Mouse (Mus musculus) left cerebral cortex, postnatal 14 days (tissue): Measurements from ENCODE around the gene Gm3127. TPM values are rescaled to one million over a fixed set of nuclear protein-coding genes. Genes with fewer than 3 reads are reported as not detected.
A peak's percentile ranks its signal among the peaks of the same experiment; 100 is the strongest.
"Not testable (repeated sequence)": the region's sequence is repeated elsewhere in the genome, so short reads cannot be mapped to it uniquely, and the experiment has no call there.

ENCODE experiments used
- DNase-seq, 2 experiments: peaks; one replicate each; pipeline ENCODE4 v3.0.0; 2021 to 2022; ENCODE audit warnings: low spot score in 2 of 2, mixed read lengths in 1 of 2
- intact Hi-C: fragments of 180-260 bp; cut with DNase I; formaldehyde crosslinking; loops from one replicate; pipeline ENCODE4 v1.15.1; 2025
- long read RNA-seq, 2 experiments: library from polyadenylated mRNA; stranded (forward); transcript quantifications; one replicate each; pipeline ENCODE4 v2.0.0; 2021
- total RNA-seq, 2 experiments: library from RNA; stranded (reverse); gene quantifications; 2 replicates each; pipeline ENCODE4 v1.2.3; 2021

Gm3127 gene
- total RNA-seq = not detected
- long read RNA-seq, experiment 1 = 0 reads
- long read RNA-seq, experiment 2 = 0 reads

DNA sequence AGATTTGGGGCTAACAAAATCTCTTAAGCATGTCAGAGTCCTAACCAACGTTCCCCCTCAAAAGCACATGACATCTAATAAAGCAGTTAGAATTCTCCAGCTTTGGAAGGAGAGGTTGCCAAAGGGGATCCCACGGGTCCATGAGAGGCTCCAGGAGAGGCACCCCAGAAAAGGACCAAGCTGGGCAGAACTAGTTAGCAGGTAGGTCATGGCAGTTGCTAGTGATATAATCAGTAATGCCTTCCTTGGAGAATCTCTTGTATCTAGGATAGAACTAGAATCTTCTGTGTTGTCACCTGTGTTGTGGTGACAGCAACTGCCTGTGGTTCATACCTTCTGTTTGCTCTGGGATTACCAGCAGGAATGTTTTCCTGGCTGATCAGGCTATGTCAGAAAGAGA lies at the start of gene Gm3127:
Gm3127 (plus strand) TSS at position 301 of the 400 bp plus-strand sequence.
- intact Hi-C loops = not testable (repeated sequence)

DNA sequence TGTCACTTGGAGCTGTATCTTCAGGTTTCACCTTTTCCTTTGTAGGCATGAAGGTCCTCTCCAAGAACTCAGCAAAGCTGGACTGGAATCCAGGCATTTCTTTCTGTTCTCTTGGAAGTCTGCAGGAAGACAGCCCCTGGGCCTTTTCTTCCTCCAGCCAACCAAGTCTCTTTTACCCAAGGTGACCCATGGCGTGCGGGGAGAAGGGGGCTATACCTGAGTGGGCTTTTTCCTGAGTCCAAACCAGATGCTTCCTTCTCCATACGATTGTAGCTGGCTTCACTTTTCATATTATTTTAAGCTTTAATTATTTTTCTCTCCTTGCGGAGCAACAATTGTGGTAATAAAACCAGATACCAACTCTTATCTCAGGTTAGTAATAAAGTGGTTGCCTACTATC lies 23.2 kb upstream of the Gm3127 start:
- intact Hi-C loops = not testable (repeated sequence)
- peak in 1 of 2 experiments; percentile 2 for DNase-seq

More for the DNA sequence above, at the start of gene Gm3127:
- DNase-seq = not testable (repeated sequence)

DNA sequence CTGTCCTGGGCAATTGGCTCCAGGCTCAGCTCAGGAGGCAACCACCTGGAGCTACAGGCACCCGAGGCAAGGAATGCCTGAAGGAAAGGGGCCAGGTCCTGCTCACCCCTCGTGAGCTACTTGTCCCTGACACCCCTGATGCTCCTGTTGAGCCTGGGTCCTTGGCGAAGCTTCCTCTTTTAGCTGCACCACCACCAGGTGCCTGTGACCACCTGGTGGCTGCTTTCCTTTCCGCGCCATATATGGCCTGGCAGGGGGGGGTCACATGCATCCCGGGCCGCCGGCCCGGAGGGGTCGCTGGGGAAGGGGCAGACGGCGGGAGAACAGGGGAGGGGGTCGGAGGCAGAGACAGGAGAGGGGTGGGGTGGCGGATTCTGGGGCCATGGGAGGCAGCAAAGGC lies 17.2 kb downstream of the Gm3127 start:
- intact Hi-C loops = not testable (repeated sequence)

DNA sequence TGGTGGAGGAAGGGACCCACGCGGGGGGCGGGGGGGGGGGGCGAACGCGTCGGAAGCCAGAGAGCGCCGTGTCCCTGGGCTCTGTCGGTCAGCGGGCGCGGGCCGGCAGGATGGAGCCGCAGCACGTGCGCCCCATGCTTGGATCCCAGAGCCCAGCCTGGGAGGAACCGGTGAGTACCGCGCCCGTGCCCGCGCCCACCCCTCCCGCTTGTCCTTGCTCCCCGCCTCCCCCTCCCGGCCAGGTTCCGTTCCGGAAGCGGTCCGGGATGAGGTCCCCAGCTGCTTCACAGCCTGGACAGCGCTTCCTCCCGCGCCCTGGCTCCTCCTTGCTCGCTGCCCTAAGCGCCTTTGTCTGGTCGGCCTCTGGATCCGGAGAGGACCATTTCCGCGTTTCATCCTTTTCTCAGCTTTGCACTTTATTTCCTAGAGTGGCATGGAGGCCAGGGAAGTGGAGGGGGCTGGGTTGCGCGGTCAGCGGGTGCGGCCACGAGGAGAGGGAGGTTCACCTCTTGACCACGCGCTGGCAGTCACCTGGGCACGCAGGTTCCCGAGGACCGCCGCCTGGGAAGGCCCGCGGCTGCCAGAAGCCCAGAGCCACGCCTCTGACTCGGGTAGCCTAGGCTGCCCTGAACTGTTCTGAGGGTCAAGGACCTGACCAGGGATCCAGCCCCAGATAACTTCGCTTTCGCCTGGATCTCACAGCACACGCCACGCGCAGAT lies 17.8 kb downstream of the Gm3127 start, which contains the start of gene Gm2974:
Gm2974 (plus strand) TSS at position 86 of the 720 bp plus-strand sequence.
- intact Hi-C loops = not testable (repeated sequence)

More for the DNA sequence above, 17.2 kb downstream of the Gm3127 start:
- not testable (repeated sequence) for DNase-seq

DNA sequence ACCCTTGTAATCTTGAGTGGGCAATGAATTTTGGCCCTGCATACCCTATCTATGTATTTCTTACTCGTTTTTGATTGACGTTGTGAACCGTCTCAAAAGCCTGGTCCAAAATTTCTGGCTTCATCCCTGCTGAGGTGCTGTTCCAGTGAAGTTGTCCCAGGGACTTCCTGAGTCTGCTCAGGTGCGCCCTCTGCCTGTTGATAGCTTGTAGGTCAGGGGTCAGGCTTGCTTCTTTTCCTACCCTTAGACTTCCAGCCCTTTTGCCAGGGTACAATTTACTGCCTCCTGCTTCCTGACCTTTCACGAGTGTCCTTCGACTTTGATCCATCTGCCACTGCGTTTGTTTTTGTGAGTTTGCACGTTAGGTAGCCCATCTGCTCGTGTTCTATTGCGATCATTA lies 18.5 kb downstream of the Gm3127 start:
- intact Hi-C loops, DNase-seq: not testable (repeated sequence)

More for the DNA sequence above, 17.8 kb downstream of the Gm3127 start, which contains the start of gene Gm2974:
- peak in 1 of 2 experiments; percentile 3 for DNase-seq

Other genes with a start within 250 kb of the Gm3127 start
- not detected for gene Gm3029, start 233.3 kb upstream of the Gm3127 start, total RNA-seq
- gene Gm3095, start 201.5 kb upstream of the Gm3127 start, total RNA-seq = under 1 TPM in 1 of 2 experiments, not detected in 1; 0.42 TPM
- gene Gm3099, start 166.6 kb upstream of the Gm3127 start, total RNA-seq = not detected
- 1 to 10 TPM; 2.7 to 5.5 TPM for gene Gm5796, start 141.1 kb upstream of the Gm3127 start, total RNA-seq
- under 1 TPM in 1 of 2 experiments, not detected in 1; 0.31 TPM for gene Gm3115, start 80.9 kb upstream of the Gm3127 start, total RNA-seq
- 1 to 10 TPM; 1.2 to 2.4 TPM for gene Gm8108, start 54.5 kb upstream of the Gm3127 start, total RNA-seq
- gene Gm2974, start 17.5 kb downstream of the Gm3127 start, total RNA-seq = 1 to 10 TPM in 1 of 2 experiments, under 1 TPM in 1; 0.95 to 1.4 TPM
- gene Gm3138, start 84.6 kb downstream of the Gm3127 start, total RNA-seq = not detected
- gene Gm3149, start 152.3 kb downstream of the Gm3127 start, total RNA-seq = not detected
- 1 to 10 TPM; 1.3 to 1.5 TPM for gene 2610042L04Rik, start 169.7 kb downstream of the Gm3127 start, total RNA-seq
- not detected for gene Gm3159, start 232.5 kb downstream of the Gm3127 start, total RNA-seq